Mouse (Mus musculus) right cerebral cortex, postnatal 10 days (tissue): ENCODE measurements around the gene H2-T24.
"Not testable (repeated sequence)": the region's sequence is repeated elsewhere in the genome, so short reads cannot be mapped to it uniquely, and the experiment has no call there.

Source experiments
- DNase-seq, 2 experiments: peaks; one replicate each; pipeline ENCODE4 v3.0.0; 2021; ENCODE audit warnings: low spot score in 2 of 2

The H2-T24 gene

DNA sequence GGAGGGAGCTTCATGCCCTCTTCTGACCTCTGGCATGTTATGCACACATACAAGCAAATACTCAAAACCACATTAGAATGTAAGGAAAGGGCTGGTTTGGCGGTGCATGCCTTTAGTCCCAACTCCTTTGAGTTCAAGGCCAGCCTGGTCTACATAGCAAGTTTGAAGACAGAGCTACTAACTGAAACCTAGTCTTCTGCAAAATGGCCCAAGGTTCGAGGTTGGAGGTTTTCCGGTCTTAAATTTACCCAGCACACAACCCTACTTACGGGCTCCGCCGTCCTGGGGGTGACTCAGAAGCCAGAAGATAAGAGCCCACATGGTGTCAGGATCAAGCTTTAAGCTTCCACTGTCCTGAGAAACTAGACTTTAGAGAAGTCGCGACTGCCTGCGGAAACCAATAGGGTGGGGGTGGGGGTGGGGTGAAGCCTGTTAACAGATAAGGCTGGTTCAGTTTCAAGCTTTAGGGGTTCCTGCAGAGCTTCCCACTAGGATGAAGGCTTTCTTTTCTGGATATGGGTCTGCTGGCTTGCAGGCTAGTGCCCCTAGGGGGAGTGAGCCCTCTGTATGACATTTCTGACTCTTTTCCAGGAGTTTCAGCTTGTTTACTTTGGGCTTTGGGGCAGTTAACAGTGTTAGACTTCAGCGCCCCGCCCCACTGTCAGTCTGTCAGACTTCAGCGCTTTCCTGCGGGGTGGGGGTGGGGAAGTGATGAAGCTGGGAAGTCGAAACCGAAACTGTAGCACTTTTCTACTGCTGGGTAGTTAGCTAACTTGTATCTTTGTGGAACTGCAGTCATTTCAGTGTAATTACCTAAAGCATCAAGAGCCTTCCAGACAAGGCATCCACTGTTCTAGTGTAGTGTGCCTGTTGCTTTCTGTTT is at the start of gene H2-T24:
Gene H2-T24 (minus strand): TSS at position 370 of the 883 bp plus-strand sequence.
- DNase-seq: peak in 1 of 2 experiments; percentile 42

DNA sequence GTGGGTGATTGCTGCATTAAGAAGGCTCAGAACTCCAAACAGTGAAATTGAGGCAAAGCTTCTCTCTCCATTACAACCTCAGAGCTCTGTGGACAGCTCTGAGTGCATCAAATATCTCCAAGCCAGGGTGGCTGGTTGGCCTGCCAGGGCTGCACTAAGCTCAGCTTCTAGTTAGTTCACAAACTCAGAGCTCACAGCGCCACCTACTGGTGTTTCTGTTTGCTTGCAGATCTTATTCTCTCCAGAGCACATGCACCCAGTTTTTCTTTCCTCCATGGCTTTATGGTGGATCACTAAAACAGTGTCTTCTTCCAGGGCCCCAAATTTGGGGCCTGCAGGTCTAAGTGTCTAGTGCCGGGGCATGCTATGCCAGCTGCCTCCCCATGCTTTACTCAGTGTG is 40.5 kb upstream of the H2-T24 start:
- DNase-seq: peak; percentile 89 to 94

GRCm38 (mm10) chr17:36058362-36058761 is 38.0 kb upstream of the H2-T24 start, which contains the start of gene Gm11127:
Gene Gm11127 (minus strand): TSS chr17:36058371.
- not testable (repeated sequence) for DNase-seq

DNA sequence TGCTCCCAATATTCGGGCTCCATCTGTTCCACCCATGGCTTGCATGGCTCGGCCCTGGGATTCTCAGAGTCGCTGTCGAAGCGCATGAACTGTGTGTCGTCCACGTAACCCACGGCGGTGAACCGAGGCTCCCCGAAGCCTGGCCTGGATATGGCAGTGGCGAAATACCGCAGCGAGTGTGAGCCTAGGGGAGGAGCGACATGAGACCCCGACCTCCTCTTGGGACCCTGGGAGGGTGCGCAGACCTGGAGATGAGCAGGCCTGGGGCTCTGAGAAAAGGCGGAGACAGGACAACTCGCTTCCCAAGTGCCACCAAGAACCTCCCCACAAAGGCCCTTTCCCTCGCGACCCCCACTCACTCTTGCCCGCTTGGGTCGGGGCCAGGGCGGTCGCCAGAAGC is 37.6 kb upstream of the H2-T24 start:
- not testable (repeated sequence) for DNase-seq

GRCm38 (mm10) chr17:36043286-36043685 is 22.9 kb upstream of the H2-T24 start:
- no peak for DNase-seq

DNA sequence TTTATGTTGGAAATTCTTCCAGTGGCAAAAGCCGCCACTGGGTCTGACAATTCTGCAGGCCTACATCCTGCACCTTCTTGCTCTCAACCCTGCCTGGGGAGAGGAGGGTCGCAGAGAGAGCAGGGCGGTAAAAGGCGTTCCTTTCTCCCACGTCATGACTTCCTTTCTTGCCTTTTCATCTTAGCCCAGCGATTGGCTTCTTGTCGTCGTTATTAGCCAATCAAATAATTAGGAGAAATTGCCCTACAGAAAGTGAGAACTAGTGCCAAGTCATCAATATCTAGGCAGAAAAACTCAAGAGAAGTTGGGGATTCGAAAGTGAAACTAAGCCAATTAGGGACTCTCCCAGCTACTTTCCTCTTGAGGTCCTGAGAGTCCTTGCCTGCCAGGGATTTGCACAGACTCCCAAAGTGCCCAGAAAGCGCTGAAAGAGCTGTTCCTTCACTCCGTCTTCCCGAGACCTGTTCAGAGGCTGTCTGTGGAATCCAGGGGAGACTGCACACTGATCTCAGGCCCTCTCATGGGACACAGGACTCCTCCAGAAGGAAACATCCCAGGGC is 22.3 kb upstream of the H2-T24 start, which contains the start of the genes H2-T22 and Gm6034:
Gene H2-T22 (minus strand): TSS at position 138 of the 560 bp plus-strand sequence.
Gene Gm6034 (plus strand): TSS at position 352 of the 560 bp plus-strand sequence.
- peak; percentile 71 to 83 for DNase-seq

- DNase-seq: not testable (repeated sequence)
Observed at GRCm38 (mm10) chr17:36042055-36042454, 21.7 kb upstream of the H2-T24 start.

DNA sequence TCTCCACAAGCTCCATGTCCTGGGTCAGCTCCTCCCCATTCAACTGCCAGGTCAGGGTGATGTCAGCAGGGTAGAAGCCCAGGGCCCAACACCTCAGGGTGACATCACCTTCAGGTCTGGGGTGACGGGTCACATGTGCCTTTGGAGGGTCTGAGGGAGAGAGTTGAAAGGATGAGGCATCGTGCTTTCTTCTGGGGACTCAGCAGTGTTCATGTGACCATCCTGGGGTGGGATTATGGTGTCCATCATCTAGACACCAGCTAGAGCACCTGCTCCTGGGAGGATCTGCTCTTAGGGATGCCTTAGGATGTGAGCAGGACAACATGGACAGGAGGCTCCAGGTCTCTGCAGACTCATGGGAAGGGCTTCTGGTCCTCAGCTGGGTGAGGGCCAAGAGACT is 20.2 kb upstream of the H2-T24 start:
- not testable (repeated sequence) for DNase-seq

GRCm38 (mm10) chr17:36036126-36036525 is 15.8 kb upstream of the H2-T24 start:
- not testable (repeated sequence) for DNase-seq

DNA sequence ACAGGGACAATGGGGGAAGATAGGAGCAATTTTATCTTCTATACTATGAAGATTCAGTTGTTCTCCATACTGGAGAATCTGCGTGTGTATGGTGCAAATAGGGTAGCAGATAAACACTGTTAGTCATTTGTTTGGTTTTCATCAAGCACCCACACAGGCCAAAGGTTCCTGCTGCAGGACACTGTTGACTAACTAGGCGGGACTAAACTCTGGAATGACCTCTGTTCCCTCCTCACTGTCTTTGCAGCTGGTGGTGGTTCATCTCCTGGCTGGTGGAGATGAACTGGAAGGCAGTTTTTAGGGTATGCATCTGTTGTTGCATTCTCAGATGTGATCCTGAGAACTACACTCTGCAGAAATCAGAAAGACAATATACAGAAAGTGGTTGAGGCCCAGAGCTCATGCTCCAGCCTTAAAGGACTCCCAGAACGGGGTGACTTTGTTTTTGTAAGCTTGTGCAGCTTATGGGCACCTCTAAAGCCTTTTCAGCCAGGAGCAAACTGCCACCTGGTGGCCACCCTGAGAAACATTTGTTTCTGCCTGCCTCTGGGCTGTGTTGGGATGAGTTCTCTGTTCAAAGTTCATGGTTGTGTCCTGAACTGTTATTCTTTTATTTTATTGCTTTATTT is 14.8 kb upstream of the H2-T24 start:
- peak; percentile 59 to 72 for DNase-seq

- DNase-seq: not testable (repeated sequence)
Observed at GRCm38 (mm10) chr17:36034524-36034923, 14.2 kb upstream of the H2-T24 start.

DNA sequence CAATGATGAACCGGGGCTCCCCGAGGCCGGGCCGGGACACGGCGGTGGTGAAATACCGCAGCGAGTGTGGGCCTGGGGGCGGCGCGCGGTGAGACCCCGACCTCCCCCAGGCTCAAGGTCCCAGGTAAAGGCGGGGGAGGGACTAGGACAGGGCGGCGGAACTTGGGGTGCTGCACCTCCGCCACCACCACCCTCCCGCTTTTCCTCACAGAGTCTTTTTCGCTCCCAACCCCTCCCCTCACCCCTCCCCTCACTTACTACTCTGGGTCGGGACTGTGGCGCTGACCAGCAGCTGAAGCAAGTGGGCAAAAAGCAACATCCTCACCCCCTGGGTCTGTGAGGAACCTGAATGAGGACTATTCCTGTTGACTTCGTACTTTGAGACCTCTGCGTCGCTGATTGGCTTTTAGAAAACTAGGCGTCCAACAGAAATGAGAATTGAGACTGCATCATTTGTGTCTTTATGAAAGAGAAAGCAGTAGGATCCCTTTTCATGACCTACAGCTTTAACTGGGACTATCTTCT is 12.1 kb upstream of the H2-T24 start, which contains the start of gene H2-T23:
Gene H2-T23 (minus strand): TSS at position 505 of the 525 bp plus-strand sequence.
- not testable (repeated sequence) for DNase-seq

GRCm38 (mm10) chr17:36031583-36032331 is 11.4 kb upstream of the H2-T24 start:
- DNase-seq: not testable (repeated sequence)

DNA sequence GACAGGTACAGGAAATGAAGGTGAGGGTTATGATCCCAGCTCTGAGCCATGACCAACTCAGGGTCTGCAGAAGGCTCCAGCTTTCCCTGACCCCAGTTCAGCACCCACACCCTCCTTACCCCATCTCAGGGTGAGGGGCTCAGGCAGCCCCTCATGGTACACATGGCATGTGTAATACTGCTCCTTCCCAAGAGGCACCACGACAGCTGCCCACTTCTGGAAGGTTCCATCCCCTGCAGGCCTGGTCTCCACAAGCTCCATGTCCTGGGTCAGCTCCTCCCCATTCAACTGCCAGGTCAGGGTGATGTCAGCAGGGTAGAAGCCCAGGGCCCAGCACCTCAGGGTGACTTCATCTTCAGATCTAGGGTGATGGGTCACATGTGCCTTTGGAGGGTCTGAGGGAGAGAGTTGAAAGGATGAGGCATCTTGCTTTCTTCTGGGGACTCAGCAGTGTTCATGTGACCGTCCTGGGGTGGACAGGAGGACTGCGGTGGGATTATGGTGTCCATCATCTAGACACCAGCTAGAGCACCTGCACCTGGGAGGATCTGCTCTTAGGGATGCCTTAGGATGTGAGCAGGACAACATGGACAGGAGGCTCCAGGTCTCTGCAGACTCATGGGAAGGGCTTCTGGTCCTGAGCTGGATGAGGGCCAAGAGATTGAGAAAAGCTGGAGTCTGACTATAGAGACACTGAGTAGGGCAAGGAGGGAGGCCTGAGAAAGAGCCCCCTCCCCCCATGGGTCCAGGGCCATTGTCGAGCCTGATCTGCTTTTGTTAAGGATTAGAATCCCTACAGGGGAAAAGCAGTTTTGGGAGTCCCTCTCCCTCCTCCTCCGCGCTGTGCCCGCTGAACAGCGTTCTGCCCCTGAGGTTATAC is 10.6 kb upstream of the H2-T24 start:
- DNase-seq: not testable (repeated sequence)

- not testable (repeated sequence) for DNase-seq
Observed at GRCm38 (mm10) chr17:36030046-36030702, 9.8 kb upstream of the H2-T24 start.

GRCm38 (mm10) chr17:36028879-36029619 is 8.7 kb upstream of the H2-T24 start:
- DNase-seq: no peak

GRCm38 (mm10) chr17:36027663-36028062 is 7.3 kb upstream of the H2-T24 start:
- no peak for DNase-seq

- DNase-seq: no peak
Observed at GRCm38 (mm10) chr17:36025901-36026300, 5.5 kb upstream of the H2-T24 start.

DNA sequence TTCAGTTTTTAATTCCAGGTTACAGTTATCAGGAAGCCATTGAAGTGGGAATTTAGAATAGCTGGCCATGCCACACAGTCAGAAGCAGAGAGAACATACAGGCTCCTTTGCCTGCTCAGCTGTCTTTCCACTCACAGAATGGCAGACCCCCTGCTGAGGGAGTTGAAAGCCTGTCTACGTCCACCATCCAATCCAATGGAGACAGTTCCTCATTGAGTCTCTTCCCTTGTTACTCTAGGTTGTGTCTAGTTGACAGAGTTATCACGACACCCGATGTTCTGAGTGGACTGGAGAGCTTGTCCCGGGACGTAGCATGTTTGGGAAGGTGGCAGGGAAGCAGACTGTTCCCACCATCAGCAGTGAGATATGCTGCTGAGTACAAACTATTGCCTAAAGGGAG is 4.8 kb upstream of the H2-T24 start:
- no peak for DNase-seq
